Mouse (Mus musculus) testis, adult 2 months (tissue): Measurements from ENCODE around the gene Faap20.

Experiments
- CTCF ChIP-seq: fragments of 200-500 bp; IDR thresholded peaks from 2 replicates; pipeline ENCODE4 v1.5.1; 2012; ENCODE audit warnings: low read depth, mild to moderate bottlenecking, inconsistent platforms, low read length, moderate library complexity; ENCODE audit not compliant: control insufficient read depth, insufficient read depth, insufficient replicate concordance
- POLR2A ChIP-seq: fragments of 200-500 bp; IDR thresholded peaks from 2 replicates; pipeline ENCODE4 v1.6.1; 2012; ENCODE audit warnings: low read depth, mild to moderate bottlenecking, inconsistent platforms, low read length, moderate library complexity; ENCODE audit not compliant: control insufficient read depth

GRCm38 (mm10) chr4:155283001-155283503 lies 33.5 kb downstream of the Faap20 start:
- no peak for TF ChIP-seq CTCF
- no peak for TF ChIP-seq POLR2A
